Mouse (Mus musculus) adrenal gland, postnatal 36 days (tissue): ENCODE data around the gene Tnfsf9. TPM values are rescaled to one million over a fixed set of nuclear protein-coding genes. Genes with fewer than 3 reads are reported as not detected.
"Not testable (repeated sequence)": the region's sequence is repeated elsewhere in the genome, so short reads cannot be mapped to it uniquely, and the experiment has no call there.

Experiments
- DNase-seq, 2 experiments: peaks; one replicate each; pipeline ENCODE4 v3.0.0; 2021; ENCODE audit warnings: mixed read lengths in 1 of 2
- total RNA-seq, 2 experiments: library from RNA; stranded (reverse); gene quantifications; 2 replicates each; pipeline ENCODE4 v1.2.3; 2021

The Tnfsf9 gene
- total RNA-seq, 2 experiments from 2014 or later: 0.23 to 0.40 TPM

DNA sequence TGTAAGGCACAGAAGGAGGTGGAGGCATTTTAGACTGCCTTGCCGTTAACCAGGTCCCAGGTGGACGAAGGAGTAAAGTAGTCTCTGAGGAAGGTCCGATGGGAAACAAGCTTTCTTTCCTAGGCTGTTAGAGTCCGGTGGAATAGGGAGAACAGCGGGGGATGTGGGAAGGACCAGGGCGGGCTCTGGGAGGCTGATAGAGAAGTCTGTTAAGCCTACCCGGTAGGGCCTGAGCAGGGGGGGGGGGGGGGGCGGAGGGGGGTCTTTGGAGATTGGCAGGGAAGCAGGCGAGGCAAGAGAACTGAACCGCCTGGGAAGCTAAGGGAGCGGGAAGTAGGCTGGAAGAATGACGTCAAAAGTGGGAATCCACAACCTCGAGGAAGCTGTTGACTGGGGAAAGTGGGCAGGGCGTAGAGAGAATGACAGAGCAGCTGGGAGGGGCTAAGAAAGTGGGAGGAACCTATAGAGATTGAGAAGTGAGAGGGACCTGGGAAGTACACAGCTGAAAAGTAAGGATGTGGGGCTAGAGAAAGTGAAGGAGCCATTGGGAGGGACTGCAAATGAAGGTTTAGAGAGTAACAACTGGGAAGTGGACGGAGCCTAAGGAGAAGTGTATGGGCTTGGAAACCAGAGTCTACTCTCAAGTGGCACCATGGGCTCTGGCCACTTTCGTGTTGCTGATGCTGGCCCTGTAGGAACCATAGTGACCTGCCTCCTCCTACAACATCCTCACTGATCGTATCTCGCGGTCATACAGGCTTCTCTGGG is 9.1 kb upstream of the Tnfsf9 start:
- peak in 1 of 2 experiments; percentile 54 for DNase-seq

DNA sequence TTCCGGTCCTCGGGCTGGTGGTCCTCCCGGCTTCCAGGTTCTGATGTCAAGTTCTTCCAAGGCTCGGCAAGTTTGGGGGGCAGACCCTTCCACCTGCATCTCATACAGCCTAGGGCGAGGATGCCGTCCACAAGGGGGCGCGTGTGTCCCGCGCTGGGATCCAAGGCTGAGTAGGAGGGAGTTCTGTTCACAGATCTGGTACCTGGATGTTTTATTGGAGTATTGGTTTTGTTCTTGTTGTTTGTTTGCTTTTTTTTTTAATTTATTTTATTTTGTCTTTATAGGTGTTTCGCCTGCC is 8.6 kb upstream of the Tnfsf9 start:
- peak; percentile 86 to 91 for DNase-seq

DNA sequence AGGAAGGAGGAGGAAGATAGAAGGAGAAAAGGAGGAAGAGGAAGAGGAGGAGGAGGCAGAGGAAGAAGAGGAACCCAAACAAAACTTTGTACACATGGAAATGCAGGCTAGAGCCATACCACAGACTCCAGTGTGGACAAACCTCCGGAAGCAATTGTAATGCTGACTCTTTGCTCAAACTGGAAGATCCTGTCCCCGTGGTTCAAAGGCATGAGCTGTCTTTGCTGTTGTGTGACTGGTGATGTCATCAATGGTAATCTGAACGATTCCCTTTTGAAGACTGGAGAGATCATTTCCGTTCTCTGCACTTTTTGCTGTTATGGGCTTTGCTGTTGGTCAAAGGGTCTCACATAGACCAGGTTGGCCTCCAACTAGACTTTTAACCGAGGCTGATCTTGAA is 6.8 kb upstream of the Tnfsf9 start:
- DNase-seq: no peak

DNA sequence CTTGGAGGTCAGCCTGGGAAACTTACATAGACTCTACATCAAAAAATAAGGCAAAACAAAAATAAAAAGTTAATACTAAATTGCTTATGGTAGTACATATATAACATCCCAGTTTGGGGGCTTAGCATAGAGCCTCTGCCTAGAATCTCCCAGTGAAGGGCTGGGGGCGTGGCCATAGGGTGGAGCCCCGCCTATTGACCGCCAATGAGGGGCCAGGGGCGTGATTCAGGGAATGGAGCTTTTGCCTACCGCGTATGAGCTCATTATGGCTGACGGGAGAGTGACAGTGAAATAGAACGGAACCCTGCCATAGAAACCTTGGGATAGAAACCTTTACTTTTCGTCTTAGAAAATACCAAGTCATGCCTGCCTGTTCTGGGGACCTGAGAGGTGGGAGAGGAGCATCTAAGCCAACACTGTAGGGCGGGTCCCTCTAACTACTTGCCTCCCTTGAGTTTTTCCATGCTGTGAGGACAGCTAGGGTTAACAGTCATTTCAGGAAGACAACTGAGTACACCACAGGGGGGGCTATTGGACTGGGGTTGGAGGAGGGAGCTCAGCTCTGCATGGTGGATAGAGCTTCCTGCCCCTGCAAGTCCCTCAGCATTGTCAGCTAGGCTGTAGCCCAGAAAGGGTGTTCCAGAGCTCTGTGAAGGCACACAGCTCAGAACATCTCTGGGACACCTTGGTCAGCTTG is 5.3 kb upstream of the Tnfsf9 start:
- peak in 1 of 2 experiments; percentile 46 for DNase-seq

DNA sequence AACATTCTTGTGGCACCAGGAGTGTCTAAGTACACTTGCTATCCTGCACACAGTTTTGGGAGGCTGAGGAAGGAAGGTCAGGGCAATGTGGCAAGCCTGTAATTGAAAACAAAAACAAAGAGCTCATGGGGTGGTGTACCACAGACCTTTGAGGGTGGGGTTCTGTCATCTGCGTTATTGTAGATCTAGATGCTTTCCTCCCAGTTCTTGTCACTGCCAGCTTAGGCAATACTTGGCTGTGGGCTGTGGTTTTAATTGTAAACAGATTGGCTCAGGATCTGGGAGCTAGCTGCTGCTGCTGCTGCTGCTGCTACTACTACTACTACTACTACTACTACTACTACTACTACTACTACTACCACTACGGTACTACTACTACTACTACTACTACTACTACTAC is 2.8 kb upstream of the Tnfsf9 start:
- DNase-seq: no peak

DNA sequence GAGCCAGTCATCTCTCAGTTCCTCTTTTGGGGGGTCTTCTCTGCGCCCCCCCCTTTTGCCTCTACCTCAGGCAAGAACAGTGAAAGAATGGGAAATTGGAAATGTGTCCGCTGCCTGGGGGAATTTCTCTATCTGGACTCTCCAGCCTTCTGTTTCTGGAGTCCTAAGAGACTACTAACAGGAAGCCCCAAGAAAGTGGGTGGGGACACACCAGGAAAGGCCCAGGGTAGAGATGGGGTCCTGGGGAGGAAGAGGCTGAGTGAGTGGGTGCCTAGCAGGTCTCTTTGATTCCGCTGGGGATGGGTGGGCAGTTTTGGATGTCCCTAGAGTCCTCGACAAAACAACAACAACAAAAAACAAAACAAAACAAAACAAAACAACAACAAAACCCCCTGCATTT is 629 bp upstream of the Tnfsf9 start:
- no peak for DNase-seq

DNA sequence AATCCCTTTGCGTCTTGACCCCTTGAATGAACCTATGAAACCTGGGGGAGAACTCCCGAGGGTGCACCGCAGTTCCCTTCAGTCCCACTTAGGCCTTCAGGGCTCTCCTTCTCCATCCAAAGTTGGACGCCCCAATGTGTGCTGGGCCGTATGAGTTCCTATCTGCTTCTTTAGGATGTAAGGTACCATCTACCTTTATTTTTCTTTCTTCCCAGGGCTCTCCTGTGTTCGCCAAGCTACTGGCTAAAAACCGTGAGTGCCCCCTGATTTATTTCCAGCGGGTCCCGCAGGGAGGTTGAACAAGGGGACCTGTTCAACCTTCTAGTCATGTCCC is 877 bp downstream of the Tnfsf9 start:
- DNase-seq: no peak

DNA sequence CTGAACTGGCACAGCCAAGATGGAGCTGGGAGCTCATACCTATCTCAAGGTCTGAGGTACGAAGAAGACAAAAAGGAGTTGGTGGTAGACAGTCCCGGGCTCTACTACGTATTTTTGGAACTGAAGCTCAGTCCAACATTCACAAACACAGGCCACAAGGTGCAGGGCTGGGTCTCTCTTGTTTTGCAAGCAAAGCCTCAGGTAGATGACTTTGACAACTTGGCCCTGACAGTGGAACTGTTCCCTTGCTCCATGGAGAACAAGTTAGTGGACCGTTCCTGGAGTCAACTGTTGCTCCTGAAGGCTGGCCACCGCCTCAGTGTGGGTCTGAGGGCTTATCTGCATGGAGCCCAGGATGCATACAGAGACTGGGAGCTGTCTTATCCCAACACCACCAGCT is 1.9 kb downstream of the Tnfsf9 start:
- DNase-seq: no peak

DNA sequence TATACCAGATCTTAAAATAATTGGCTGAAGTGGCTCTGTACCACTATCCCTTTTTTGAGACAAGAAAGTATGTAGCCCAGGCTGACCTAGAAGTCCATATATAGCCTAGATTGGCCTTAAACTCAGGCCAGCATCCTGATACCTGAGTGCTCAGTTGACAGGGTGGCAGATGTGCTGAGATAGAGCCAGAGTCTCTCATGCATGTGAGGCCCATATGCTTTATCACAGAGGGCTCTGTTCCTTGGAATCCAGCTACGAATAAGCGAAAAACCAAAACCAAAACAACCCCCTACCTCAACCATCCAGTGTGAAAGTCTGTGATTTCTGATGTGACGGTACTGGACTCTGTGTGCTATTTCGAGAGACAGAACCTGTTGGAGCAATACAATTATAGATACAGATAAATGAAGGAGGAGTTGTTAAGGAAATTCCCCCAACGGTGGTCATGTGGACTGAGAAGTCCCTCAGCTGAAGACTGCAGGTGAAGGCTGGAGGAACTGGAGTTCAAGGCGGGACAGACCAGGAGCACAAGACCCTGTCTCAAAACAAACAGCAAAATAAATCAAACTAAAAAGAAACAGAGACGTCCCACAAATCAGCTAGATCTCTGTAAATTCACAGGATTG is 3.0 kb downstream of the Tnfsf9 start:
- DNase-seq: no peak

DNA sequence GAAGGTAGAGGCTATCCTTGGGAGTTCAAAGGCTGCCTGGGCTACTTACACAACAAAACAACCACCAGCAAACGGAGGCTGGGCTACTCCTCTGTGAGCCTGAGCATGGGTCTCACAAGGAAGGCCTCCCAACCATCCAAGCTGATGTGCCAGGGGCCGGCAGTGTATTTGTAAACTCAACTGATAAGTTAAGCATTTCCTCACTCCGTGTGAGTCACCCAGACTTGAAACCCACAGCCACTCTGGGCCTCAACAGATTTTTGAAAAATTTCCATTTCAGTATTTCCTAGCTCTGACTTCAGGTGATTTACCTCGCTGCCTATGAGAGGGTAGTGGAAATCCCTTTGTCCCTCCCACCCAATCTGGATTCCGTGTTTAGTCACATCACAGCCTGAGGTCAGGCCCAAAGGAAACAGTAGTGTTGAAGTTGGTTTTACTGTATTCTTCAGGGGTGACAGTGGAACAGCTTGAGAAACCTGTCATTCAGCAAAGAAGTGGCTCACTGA is 3.6 kb downstream of the Tnfsf9 start:
- DNase-seq: no peak

DNA sequence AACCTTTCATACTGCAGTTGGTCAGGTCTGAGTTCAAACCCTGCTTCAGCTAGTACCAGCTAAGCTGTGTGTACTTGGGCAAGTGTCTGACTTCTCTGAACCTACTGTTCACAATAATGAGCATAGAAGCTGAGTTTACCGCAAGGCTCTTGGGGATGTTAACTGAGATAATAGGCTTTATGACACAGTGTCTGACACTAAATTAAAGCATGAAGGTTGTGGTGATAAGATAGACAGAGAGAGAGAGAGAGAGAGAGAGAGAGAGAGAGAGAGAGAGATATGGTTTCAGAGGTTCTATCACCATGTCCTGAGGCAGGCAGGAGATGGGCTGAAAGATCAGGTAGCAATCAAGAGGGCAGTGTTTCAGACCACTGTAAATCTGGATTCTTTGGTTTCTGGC is 4.9 kb downstream of the Tnfsf9 start:
- DNase-seq: no peak

DNA sequence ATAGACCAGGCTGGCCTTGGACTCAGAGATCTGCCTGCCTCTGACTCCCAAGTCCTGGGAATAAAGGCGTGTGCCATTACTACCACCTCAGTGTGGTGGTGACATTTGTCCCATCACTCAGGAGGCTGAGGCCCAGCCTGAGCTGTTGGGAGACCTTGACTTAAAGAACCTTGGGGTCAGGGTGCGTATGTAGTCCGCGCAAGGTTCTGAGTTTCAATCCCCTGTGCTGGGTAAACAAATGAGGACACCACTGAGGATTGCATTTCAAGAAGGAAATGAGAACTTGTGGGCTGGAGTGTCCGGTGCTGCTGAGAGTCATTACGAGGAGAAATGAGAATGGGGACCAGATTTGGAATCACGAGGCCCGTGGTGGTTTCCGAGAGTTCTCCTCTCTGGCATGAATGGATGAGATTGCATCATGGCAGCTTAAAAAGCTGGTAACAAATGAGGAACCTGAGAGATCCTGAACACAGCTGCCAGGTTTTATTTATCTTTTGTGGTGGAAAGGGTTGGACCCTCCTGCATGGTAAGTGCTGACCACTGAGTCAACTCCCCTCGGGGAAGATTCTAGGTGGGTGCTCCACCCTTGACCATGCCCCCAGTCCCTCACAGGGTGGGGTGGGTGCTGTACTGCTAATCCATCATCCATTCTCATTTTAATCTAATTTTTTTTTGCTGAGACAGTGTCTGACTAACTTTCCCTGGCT is 7.8 kb downstream of the Tnfsf9 start:
- DNase-seq: peak in 1 of 2 experiments; percentile 14

DNA sequence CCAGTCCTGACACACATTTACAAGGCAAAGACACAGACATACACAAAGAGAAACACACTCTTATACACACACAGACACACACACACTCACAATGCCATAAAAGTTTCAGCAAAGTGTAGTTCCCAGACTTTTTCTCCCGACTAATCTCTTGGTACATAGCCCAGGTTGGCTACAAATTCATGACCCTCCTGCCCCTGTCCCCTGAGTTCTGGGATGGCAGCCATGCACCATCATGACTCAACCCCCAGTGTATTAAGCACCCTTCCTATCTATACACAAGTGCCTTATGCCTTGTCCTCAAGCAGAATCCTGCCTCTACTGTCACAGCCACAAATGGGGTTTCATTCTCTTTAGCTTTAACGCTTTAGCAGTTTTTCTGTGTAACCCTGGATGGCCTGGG is 11.7 kb downstream of the Tnfsf9 start:
- DNase-seq: peak in 1 of 2 experiments; percentile 18

DNA sequence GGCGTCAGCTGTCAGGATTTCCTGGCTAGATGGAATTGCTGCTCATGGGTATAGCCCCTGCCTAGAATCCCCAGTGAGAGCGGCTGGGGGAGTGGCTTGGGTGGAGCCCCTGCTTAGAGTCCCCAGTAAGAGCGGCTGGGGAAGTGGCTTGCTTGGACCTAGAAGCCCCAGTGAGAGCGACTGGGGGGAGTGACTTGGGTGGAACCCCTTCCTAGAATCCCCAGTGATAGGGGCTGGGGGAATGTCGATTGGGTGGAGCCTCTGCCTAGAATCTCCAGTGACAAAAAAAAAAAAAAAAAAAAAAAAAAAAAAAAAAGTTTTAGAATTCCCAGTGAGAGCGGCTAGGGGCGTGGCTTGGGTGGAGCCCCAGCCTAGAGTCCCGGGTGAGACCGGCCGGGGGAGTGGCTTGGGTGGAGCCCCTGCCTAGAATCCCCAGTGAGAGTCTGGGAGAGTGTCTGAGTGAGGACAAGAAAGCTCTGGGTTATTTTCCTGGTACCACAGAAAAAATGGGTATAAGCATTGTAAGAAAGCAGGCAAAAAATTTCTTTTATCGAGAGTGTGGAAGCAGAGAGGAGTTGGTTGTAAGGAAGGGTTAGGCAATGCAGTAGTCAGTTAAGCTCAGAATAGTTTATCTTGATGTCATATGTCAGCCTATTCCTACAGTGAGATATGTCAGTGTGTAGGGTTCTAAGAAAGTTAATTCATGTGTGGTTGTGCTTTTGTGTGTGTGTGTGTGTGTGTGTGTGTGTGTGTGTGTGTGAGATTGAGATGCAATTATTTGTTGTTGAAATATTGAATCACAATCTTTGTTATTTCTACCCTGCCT is 13.6 kb downstream of the Tnfsf9 start:
- DNase-seq: peak; percentile 32 to 59

DNA sequence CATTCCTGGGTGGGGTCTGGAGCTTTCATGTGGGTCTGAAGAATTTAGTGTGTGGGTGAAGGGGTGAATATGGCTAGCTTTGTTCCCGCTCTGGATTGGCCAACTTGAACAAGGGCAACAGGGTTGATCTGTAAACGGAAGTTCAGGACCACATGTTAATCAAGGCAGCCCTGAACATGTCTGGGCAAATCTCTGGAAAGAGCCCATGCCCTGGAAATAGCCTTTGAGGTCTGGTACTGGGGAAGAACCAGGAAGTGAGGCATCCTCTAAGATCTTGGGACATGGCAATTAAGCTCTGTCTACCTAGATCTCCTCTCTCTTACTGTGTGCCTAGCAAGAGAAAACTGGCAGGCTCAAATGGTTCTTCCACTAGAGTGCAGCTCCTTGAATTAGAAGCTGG is 16.7 kb downstream of the Tnfsf9 start:
- DNase-seq: no peak

DNA sequence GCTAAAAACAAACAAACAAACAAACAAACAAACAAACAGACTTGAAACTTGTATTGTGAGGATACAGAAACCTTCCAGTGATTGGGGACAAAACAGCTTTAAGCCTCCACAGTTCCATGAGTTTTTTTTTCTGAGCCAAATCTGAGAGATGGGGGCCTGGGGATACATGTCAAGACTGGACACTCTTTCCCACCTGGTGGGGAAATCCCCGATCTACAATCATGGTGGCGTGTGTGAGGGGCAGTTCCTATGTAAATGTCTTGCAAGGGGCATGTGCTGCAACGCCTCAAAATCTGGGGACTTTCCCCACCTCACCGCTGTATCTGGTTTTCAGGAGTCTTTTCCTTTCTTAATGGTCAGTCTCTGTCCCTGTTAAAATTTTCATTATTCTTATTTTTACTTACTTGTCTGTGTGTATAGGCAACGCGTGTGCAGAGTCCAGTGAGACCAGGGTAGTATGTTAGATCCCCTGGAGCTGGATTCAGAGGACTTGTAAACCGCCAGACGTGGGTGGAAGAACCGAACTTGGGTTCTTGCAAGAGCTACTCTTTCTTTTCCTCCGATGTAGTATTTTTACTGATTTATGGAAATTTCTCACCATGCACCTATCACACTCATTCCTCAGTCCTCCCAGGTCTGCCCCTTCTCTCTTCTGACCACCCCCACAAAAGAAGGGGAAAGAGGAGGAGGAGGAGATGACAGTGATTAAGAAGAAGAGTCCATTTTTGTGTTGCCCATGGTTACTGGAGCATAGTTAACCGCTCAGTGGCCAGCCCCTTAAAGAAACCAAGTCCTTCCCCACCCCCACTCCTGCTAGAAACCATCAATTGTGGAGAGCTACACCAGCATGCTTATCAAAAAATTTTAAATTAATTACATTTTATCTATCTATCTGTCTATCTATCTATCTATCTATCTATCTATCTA is 18.3 kb downstream of the Tnfsf9 start:
- no peak for DNase-seq

DNA sequence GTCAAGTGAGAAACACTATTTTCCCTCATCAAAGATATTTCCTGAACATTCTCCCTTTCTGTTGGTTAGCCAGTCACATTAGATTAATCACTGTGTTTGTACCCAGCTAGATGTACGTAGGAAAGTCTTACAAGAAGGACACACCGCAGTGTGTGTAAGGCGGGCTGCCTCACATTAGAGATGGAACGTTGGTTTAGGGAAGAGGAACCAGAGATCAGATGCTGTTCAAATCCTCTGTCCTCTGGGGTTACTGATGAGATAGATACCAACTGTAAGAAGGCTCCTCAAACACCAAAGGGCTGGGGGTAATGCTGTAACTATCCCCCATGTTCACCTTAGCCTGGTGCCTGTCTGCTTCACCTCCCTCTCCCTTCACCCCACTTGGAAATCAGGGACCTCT is 19.7 kb downstream of the Tnfsf9 start:
- DNase-seq: no peak

DNA sequence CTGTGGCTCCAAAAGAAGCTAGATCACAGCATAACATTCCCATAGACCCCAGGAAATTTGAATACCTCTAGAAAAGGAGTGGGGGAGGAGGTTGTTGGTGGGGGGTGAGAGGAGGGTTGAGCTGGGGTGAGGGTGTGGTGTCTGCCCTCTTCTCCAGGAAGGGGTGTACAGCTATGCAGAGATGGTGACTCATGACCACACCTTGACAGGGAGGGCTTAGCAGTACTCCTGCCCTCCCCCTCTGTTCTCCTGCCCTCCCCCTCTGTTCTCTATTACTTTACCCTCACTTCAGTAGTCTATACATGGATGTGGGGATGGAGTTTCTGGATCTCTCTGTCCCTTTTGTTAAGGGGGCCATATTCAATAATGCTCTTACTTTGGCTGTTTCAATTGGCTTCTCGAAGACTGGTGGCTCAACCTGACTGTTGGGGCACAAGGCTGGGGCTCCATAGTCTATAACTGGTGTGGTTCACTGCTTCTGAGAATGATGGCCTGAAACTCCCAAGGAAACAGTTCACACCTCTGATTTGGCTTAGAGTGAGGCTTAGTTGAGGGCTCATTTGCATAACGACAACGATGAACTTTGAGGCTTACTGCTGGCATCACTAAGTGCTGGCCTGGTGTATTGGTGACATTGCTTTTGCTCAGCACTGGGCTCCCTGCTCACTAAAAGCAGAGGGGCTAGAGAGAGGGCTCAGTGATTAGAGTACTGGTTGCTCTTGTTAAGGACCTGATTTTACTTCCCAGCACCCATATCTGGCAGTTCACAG is 20.9 kb downstream of the Tnfsf9 start:
- DNase-seq: no peak

DNA sequence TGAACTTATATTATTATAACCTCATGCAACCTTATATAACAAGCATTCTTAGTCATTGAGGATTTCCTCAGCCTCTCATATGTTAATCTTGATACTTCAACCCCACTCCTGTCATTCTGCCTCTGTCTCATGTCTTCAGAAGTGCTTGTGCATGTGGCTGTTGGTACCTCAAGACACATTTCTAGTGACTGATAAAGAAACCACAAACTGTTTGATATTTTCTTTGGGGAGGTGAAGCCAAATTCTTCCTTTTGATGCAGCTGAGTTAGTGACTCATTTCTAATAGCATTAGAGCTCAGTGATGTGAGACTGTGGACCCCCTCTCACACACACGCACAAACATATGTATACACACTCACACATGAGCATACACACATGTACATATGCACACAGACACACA is 26.7 kb downstream of the Tnfsf9 start:
- DNase-seq: no peak

DNA sequence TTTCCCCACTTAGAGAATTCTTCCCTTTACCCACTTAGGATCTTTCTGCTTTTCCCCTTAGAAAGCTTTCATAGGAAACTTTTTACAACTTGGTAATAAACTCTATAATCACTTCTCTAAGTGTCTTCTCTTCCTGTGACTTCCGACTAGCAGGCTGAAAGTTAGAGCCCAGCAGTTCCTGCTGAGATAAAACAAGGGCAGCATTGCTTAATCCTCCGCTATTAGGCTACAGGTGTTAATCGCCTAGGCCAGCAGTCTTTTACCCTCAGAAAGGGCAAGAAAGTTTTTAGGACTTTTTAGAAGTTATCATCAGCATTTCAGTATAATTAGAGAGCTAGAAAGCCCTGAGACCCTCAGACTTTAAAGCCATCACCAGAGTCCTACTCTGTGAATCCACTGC is 28.9 kb downstream of the Tnfsf9 start:
- DNase-seq: not testable (repeated sequence)
